Mouse (Mus musculus) bone marrow macrophage, adult 2 months (primary cell): Measurements from ENCODE around the gene Tmeff1. TPM values are rescaled to one million over a fixed set of nuclear protein-coding genes. Genes with fewer than 3 reads are reported as not detected.

Source experiments
- H3K27ac ChIP-seq: 2 replicates; pipeline ENCODE4 v1.5.1; 2012; ENCODE audit warnings: low read depth, low read length; ENCODE audit not compliant: insufficient read depth
- H3K4me1 ChIP-seq: 2 replicates; pipeline ENCODE4 v1.6.1; 2012; ENCODE audit warnings: low read length; ENCODE audit not compliant: control insufficient read depth, insufficient read depth
- H3K4me3 ChIP-seq: 2 replicates; pipeline ENCODE4 v1.5.1; 2012; ENCODE audit warnings: mild to moderate bottlenecking, low read length, moderate library complexity; ENCODE audit not compliant: insufficient read depth
- CTCF ChIP-seq: IDR thresholded peaks from 2 replicates; pipeline ENCODE4 v1.5.1; 2012; ENCODE audit warnings: low read depth, mild to moderate bottlenecking, low read length, moderate library complexity
- POLR2A ChIP-seq: IDR thresholded peaks from 2 replicates; pipeline ENCODE4 v1.6.1; 2012; ENCODE audit warnings: mild to moderate bottlenecking, low read depth, low read length, borderline replicate concordance
- polyA plus RNA-seq: library from polyadenylated mRNA; stranded (reverse); fragments of >200 nt; gene quantifications from 2 replicates; pipeline ENCODE4 v1.2.4, GENCODE M21; 2012; ENCODE audit not compliant: missing spikeins, insufficient read depth, insufficient read length

Tmeff1 gene
- polyA plus RNA-seq, 1 experiment = 0.47 TPM

- no peak overlapping the region for H3K4me3 ChIP-seq
- H3K27ac ChIP-seq = no peak overlapping the region
- no peak for TF ChIP-seq POLR2A
- TF ChIP-seq CTCF = no peak
- H3K4me1 ChIP-seq = no peaks in the 10 kb centered on the region
These were observed 24.5 kb downstream of the Tmeff1 start for GRCm38 (mm10) chr4:48609485-48609884.

DNA sequence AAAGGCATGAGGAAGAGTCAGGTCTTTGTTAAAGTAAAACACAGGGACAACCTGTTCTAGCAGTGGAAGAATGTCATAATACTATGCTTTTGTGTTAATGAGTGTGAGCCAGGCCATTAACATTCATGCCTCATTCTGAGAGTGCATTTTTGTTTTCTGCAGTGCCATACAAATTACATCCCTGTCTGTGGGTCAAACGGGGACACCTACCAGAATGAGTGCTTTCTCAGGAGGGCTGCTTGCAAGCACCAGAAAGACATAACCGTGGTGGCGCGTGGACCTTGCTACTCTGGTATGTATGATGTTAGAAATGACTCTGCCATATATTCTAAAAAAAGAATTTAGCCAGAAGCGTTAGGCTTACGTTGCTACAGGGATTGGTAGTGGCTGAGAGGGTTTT lies 25.3 kb downstream of the Tmeff1 start:
- Histone ChIP-seq H3K4me3 (no peak overlapping the region), H3K4me1 (no peaks in the 10 kb centered on the region), H3K27ac (no peak overlapping the region)
- no peak for TF ChIP-seq CTCF
- no peak for TF ChIP-seq POLR2A

DNA sequence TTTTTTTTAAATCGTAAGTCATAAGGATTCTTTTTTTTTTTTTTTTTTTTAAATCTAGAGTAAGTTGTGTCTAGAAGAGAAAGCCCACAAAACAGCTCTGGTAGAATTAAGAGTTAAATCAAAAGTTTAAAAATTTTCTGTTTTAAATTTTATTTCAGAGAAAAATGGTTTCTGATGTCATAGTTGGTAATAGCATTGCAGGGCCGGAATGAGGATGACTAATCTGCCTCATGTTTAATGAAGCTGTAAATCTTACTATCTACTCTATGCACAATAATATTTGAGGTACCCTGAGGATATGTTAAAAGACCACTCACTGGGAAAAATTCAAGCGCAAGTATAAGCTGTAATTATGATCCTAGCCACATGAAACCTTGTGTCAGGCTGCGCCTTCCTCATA lies 30.5 kb downstream of the Tmeff1 start:
- Histone ChIP-seq H3K27ac (no peak overlapping the region), H3K4me1 (no peaks in the 10 kb centered on the region), H3K4me3 (no peak overlapping the region)
- no peak for TF ChIP-seq POLR2A
- no peak for TF ChIP-seq CTCF

GRCm38 (mm10) chr4:48617201-48617600 lies 32.2 kb downstream of the Tmeff1 start:
- no peak for TF ChIP-seq CTCF
- TF ChIP-seq POLR2A = no peak
- Histone ChIP-seq H3K27ac (no peak overlapping the region), H3K4me1 (no peaks in the 10 kb centered on the region), H3K4me3 (no peak overlapping the region)

GRCm38 (mm10) chr4:48620121-48620520 lies 35.1 kb downstream of the Tmeff1 start:
- H3K27ac ChIP-seq = no peak overlapping the region
- H3K4me3 ChIP-seq = no peak overlapping the region
- no peaks in the 10 kb centered on the region for H3K4me1 ChIP-seq
- TF ChIP-seq POLR2A (no peak), CTCF (no peak)

GRCm38 (mm10) chr4:48622246-48622645 lies 37.3 kb downstream of the Tmeff1 start:
- TF ChIP-seq CTCF (no peak), POLR2A (no peak)
- Histone ChIP-seq H3K27ac (no peak overlapping the region), H3K4me1 (no peaks in the 10 kb centered on the region)

GRCm38 (mm10) chr4:48622946-48623345 lies 38.0 kb downstream of the Tmeff1 start:
- Histone ChIP-seq H3K4me1 (no peaks in the 10 kb centered on the region), H3K4me3 (no peak overlapping the region), H3K27ac (no peak overlapping the region)
- TF ChIP-seq CTCF = no peak
- no peak for TF ChIP-seq POLR2A

More at GRCm38 (mm10) chr4:48622246-48622645, 37.3 kb downstream of the Tmeff1 start:
- H3K4me3 ChIP-seq = no peak overlapping the region

- no peak overlapping the region for H3K27ac ChIP-seq
- H3K4me1 ChIP-seq = no peaks in the 10 kb centered on the region
- H3K4me3 ChIP-seq = no peak overlapping the region
- TF ChIP-seq CTCF = no peak
- no peak for TF ChIP-seq POLR2A
These were observed 40.0 kb downstream of the Tmeff1 start for GRCm38 (mm10) chr4:48624961-48625360.

- Histone ChIP-seq H3K4me1 (no peaks in the 10 kb centered on the region), H3K27ac (no peak overlapping the region), H3K4me3 (no peak overlapping the region)
- TF ChIP-seq CTCF = no peak
- TF ChIP-seq POLR2A = no peak
These were observed 40.9 kb downstream of the Tmeff1 start for GRCm38 (mm10) chr4:48625836-48626235.

DNA sequence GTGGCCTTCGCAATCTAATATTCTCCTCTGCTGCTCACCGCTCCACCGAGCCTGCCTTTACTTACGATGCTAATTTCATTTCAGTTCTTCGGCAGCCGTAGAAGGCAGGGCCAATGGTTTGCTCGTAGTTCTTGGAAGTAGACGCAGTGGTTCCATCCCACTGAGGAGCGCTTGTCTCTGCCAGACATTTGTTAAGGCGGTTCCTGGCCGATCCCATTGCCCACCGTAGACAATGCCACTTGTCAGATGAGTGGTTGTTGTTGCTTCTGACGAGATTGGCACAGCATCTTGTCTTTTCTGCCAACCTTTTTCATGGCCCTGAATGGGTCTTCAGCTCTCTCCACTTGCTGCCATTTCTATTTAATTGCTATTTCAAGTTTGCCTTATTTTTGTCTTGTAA lies 44.5 kb downstream of the Tmeff1 start:
- Histone ChIP-seq H3K27ac (no peak overlapping the region), H3K4me1 (no peaks in the 10 kb centered on the region), H3K4me3 (no peak overlapping the region)
- TF ChIP-seq POLR2A (no peak), CTCF (no peak)

DNA sequence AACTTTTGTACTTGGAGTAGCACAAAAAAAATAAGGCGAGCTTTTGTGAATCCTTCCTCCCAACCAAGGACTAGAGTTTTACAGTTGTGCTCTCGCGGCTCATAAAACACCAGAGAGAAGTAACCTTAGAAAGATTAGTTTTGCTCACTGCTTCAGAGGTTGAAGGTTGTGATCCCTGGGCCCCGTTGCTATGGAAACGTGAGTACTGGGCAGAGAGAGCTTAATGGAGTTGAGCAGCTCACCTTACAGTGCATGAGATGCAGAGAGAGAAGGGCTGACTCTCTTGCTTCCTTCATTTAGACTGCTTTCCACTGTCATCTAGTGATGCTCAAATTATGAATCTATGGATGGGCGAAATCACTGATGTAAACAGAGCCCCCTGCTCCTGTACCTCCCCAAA lies 48.6 kb downstream of the Tmeff1 start:
- no peaks in the 10 kb centered on the region for H3K4me1 ChIP-seq
- no peak overlapping the region for H3K27ac ChIP-seq
- H3K4me3 ChIP-seq = no peak overlapping the region
- no peak for TF ChIP-seq POLR2A
- no peak for TF ChIP-seq CTCF

- H3K27ac ChIP-seq = no peak overlapping the region
- no peaks in the 10 kb centered on the region for H3K4me1 ChIP-seq
- H3K4me3 ChIP-seq = no peak overlapping the region
- TF ChIP-seq CTCF (peak; percentile 33; the same call in 1 of the 2 replicates), POLR2A (no peak)
These were observed 49.1 kb downstream of the Tmeff1 start for GRCm38 (mm10) chr4:48634058-48634457.
